In the genomic region with DNA sequence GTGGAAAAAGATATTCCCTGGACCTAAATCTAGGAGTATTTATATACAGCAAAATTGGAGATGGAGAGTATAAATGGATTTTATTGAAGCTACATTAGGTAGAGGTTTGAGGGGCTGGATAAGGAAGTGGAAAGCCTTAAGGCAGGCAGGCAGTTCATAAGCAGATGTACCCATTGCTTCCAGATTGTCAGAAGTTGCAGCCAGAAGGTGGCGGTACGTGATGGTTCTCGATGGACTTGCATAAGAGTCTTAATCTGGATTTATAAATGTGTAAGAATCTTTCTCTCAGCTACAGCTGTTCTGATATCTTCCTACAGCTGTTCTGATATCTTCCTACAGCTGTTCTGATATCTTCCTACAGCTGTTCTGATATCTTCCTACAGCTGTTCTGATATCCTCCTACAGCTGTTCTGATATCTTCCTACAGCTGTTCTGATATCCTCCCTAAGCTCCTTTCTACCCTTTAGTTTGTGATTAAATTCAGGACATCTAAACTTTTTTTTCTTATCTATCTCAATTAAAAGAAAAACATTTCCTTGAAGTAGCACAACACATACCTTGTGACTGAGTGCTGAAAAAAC, we compare ENCODE assay signal across 19 mouse cellular contexts.
DNase-seq lines count a peak whose midpoint lies in the region; ATAC-seq and TF ChIP-seq lines count a peak whose summit lies in the region.
"Had no signal": no experiment of that assay in that cellular context is flagged by ENCODE, and none has a peak within 500 bp of the region (broad histone marks: within the 10 kb centered on the region; RNA-seq: fewer than 3 reads in every experiment).

No protein-coding gene starts in this region.

- H3K36me3 ChIP-seq in intestine, postnatal 0 days (ENCODE audit: control insufficient read depth, insufficient read depth) = no peaks in the 10 kb centered on the region
- H3K36me3 ChIP-seq in intestine, embryonic 15.5 days = no peaks in the 10 kb centered on the region
- no peaks in the 10 kb centered on the region for H3K36me3 ChIP-seq in hindbrain, postnatal 0 days (ENCODE audit: insufficient read depth, low read length)
- H3K36me3 ChIP-seq: embryonic facial prominence, embryonic 12.5 days; forebrain, embryonic 12.5 days; heart, embryonic 10.5 days; hindbrain, embryonic 10.5 days; hindbrain, embryonic 15.5 days had no signal

- peak; percentile 24; the same call in 1 of the 2 replicates for TF ChIP-seq CTCF in intestine, postnatal 0 days (IDR thresholded peaks at IDR 0.05; ENCODE audit: low read depth)
- no peak for TF ChIP-seq CTCF in hindbrain, postnatal 0 days (IDR thresholded peaks at IDR 0.05; ENCODE audit: low read depth)

- no peak overlapping the region for H3K4me2 ChIP-seq in intestine, postnatal 0 days (replicated peaks; ENCODE audit: low read depth)
- no peak overlapping the region for H3K4me2 ChIP-seq in intestine, embryonic 15.5 days (replicated peaks)
- no peak overlapping the region for H3K4me2 ChIP-seq in hindbrain, postnatal 0 days (ENCODE audit: low read depth, low read length)
- H3K4me2 ChIP-seq: embryonic facial prominence, embryonic 12.5 days; forebrain, embryonic 12.5 days; hindbrain, embryonic 15.5 days had no signal

- DNase-seq in 416B (ENCODE audit: low read depth) = peak; percentile 46
- DNase-seq in A20 (ENCODE audit: low read depth, low spot score) = peak; percentile 7
- peak; percentile 30 for DNase-seq in c-Kit-positive CD71-positive TER-119-negative erythroid progenitor cells, embryonic 14.5 days (ENCODE audit: low read depth)
- no peak for DNase-seq in layer of hippocampus, adult 9-11 months
- no peak for DNase-seq in hindbrain, postnatal 0 days (ENCODE audit: low spot score)
- DNase-seq: adrenal gland, adult 8-10 months; cerebellum, adult 11-12 months; cerebellum, adult 9-10 months; cerebellum, postnatal 25 days; gastrocnemius, postnatal 14 days; heart, postnatal 10 days had no signal

- H3K4me1 ChIP-seq in intestine, postnatal 0 days (replicated peaks; ENCODE audit: control insufficient read depth, insufficient read depth, low read length) = no peaks in the 10 kb centered on the region
- H3K4me1 ChIP-seq in intestine, embryonic 15.5 days (replicated peaks) = no peaks in the 10 kb centered on the region; the same call in 1 of the 2 replicates
- H3K4me1 ChIP-seq in hindbrain, postnatal 0 days (ENCODE audit: insufficient read depth, low read length) = no peaks in the 10 kb centered on the region
- H3K4me1 ChIP-seq: embryonic facial prominence, embryonic 12.5 days had no signal

- no peak overlapping the region for H3K9ac ChIP-seq in intestine, postnatal 0 days (ENCODE audit: low read depth, low read length)
- H3K9ac ChIP-seq in intestine, embryonic 15.5 days = no peak overlapping the region
- no peak overlapping the region for H3K9ac ChIP-seq in hindbrain, postnatal 0 days (replicated peaks; ENCODE audit: low read length)
- H3K9ac ChIP-seq: embryonic facial prominence, embryonic 12.5 days; forebrain, embryonic 12.5 days; hindbrain, embryonic 15.5 days had no signal

- no peak for ATAC-seq in intestine, postnatal 0 days
- ATAC-seq in intestine, embryonic 15.5 days = no peak
- no peak for ATAC-seq in hindbrain, postnatal 0 days
- ATAC-seq: forebrain, embryonic 16.5 days had no signal

- no peaks in the 10 kb centered on the region for H3K9me3 ChIP-seq in intestine, postnatal 0 days (ENCODE audit: control insufficient read depth)
- no peaks in the 10 kb centered on the region for H3K9me3 ChIP-seq in intestine, embryonic 15.5 days
- no peaks in the 10 kb centered on the region for H3K9me3 ChIP-seq in hindbrain, postnatal 0 days (ENCODE audit: low read length)
- H3K9me3 ChIP-seq: embryonic facial prominence, embryonic 12.5 days; forebrain, embryonic 12.5 days; heart, embryonic 10.5 days; hindbrain, embryonic 10.5 days; hindbrain, embryonic 15.5 days had no signal

- no peak overlapping the region for H3K4me3 ChIP-seq in intestine, postnatal 0 days (ENCODE audit: low read depth, low read length)
- no peak overlapping the region for H3K4me3 ChIP-seq in intestine, embryonic 15.5 days (replicated peaks)
- H3K4me3 ChIP-seq in hindbrain, postnatal 0 days (ENCODE audit: low read length) = no peak overlapping the region
- H3K4me3 ChIP-seq: embryonic facial prominence, embryonic 12.5 days; forebrain, embryonic 12.5 days; heart, embryonic 10.5 days; hindbrain, embryonic 10.5 days; hindbrain, embryonic 15.5 days had no signal

- H3K27ac ChIP-seq in intestine, postnatal 0 days (ENCODE audit: low read depth, low read length) = no peak overlapping the region
- no peak overlapping the region for H3K27ac ChIP-seq in intestine, embryonic 15.5 days
- H3K27ac ChIP-seq in hindbrain, postnatal 0 days = no peak overlapping the region
- H3K27ac ChIP-seq: embryonic facial prominence, embryonic 12.5 days; forebrain, embryonic 12.5 days; heart, embryonic 10.5 days; hindbrain, embryonic 10.5 days; hindbrain, embryonic 15.5 days had no signal

- H3K27me3 ChIP-seq in intestine, postnatal 0 days (replicated peaks; ENCODE audit: control insufficient read depth, insufficient read depth, low read length) = no peaks in the 10 kb centered on the region
- no peaks in the 10 kb centered on the region for H3K27me3 ChIP-seq in intestine, embryonic 15.5 days (replicated peaks)
- no peaks in the 10 kb centered on the region for H3K27me3 ChIP-seq in hindbrain, postnatal 0 days (ENCODE audit: insufficient read depth, low read length)
- H3K27me3 ChIP-seq: embryonic facial prominence, embryonic 12.5 days; forebrain, embryonic 12.5 days; hindbrain, embryonic 15.5 days had no signal

- 93% methylated on average over 3 of the region's 3 CpGs for WGBS in intestine, postnatal 0 days
- WGBS in intestine, embryonic 15.5 days = 97% methylated on average over 3 of the region's 3 CpGs
- 96% methylated on average over 3 of the region's 3 CpGs for WGBS in hindbrain, postnatal 0 days

Comparison
In these comparisons a context has a peak if more than half of its experiments do, and no peak if none do; other contexts are left out.
1. DNase-seq: peak in 416B (single experiment), A20 (single experiment) and c-Kit-positive CD71-positive TER-119-negative erythroid progenitor cells, embryonic 14.5 days (single experiment); none in layer of hippocampus, adult 9-11 months (single experiment) and hindbrain, postnatal 0 days (single experiment).